Mouse (Mus musculus) c-Kit-positive CD71-negative TER-119-negative erythroid progenitor cells, embryonic 14.5 days (primary cell): Measurements from ENCODE around the gene Cfdp1.

Experiments used
- DNase-seq: peaks from one replicate; pipeline ENCODE4 v3.0.0-alpha.2; 2013; ENCODE audit warnings: low read depth

The Cfdp1 gene

DNA sequence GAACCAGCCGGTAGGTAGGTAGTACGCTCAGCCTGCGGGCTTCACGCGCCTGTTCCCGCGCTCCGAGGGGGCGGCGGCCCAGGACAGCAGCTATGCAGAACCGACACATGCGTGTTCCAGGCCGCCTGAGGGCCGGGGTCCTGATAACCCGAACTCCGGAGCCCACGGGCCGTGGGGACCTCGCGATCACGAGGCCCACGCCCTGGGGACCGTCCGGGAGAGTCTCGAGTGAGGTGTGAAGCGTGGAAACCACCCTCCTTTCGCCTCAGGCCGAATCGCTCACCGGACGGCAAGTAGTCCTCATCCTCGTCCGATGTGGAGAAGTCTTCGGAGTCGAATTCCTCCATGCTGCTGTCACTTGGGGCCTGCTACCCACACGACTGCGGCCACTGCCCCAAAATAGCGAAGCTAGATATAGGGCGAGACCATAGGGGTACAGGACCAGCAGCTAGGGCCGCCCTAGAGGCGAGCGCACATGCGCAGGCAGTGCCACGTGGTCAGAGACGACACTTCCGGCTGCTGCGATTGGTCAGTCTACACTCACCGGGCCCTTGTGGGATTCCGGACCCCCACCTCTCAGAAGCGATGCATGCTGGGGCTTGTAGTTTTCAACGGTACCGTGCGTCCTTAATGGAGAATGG is at the start of gene Cfdp1:
TSS of gene Cfdp1 (minus strand) at position 431 of the 641 bp plus-strand sequence.
- DNase-seq: peak; percentile 94

DNA sequence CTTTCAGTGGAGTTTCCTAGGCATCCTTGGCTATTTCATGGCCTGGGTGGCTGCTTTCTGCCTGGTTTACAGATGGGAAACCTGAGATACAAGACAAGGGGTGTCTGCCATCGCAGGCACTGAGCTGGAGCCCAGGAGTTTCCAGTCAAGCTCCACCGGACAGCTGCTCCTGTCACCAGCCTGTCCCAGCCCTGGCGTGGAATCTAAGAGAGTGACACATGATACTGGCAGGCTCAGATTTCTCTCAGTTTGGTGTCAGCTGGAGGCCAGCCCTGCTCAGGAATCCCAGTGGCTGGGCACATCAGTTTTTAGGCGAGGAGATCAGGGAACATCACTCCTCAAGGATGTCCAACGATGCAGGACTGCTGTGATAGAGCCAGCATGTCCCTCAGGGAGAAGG is 48.0 kb upstream of the Cfdp1 start:
- no peak for DNase-seq

- DNase-seq: no peak
Observed at GRCm38 (mm10) chr8:111898586-111898985, 44.5 kb upstream of the Cfdp1 start.

- no peak for DNase-seq
Observed at GRCm38 (mm10) chr8:111894955-111895354, 40.9 kb upstream of the Cfdp1 start.

GRCm38 (mm10) chr8:111892615-111893014 is 38.5 kb upstream of the Cfdp1 start:
- no peak for DNase-seq

DNA sequence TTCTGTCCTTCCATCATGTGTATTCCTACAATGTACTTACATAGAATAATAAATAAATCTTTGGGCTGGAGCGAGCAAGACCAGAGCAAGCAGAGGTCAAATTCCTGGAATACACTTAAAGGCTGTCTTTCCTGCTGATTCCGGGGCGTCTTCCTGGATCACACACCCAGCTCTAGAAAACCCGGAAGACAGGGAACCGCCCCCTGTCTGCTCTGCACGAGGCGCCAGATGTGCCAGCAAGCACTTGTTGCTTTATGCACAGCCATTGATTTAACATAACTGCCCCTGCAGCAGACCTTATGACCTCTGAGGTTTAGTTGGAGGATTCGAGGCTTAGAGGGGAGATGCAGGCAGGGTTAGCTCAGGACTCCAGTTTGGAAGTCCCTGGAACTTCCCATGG is 37.9 kb upstream of the Cfdp1 start:
- DNase-seq: no peak

- DNase-seq: no peak
Observed at GRCm38 (mm10) chr8:111890911-111891303, 36.8 kb upstream of the Cfdp1 start.

DNA sequence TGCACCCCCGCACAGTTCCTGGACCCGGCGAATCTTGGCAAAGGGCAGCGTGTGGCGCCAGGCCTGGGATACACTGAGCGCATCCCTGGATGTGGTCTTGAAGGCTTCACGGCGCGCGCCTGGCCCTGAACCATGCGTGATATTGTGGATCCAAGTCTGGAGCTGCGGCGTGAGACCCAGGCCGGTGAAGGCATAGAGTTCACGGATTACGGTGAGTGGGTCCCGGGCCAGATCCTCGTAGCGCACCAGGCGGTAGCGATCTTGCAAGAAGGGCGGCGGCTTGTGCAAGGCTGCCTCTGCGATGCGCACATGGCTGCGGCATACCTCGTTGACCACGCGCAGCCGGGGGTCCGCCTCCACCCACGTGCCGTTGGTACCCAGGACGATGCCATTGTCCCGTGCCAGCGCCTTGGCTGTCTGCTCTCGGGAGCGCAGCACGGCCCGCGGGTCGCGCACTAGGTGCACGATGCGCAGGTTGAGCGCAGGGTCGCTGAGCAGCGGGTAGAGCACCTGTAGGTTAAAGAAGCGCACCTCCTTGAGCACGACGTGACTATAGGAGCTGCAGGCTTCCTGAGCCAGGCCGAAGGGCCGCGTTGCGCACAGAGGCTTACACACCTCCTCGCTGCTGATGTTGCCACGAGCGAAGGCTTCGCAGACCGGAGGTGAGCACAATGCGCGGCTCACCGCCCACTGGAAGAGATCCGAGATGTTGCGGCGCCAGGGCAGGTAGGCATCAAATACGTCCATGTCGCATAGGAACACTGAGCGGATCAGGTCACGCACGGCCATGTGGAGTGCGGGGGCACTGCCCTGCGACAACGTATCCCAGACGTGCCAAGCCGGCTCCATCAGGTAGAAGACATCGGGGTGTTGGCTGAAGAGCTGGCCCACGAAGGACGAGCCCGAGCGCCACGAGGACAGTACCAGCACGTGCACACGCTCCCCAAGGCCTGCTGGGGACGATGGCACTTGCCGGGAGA is 36.1 kb upstream of the Cfdp1 start:
- DNase-seq: no peak

- no peak for DNase-seq
Observed at GRCm38 (mm10) chr8:111888091-111888650, 34.1 kb upstream of the Cfdp1 start.

- no peak for DNase-seq
Observed at GRCm38 (mm10) chr8:111887479-111887878, 33.4 kb upstream of the Cfdp1 start.

- no peak for DNase-seq
Observed at GRCm38 (mm10) chr8:111883615-111884014, 29.5 kb upstream of the Cfdp1 start.

DNA sequence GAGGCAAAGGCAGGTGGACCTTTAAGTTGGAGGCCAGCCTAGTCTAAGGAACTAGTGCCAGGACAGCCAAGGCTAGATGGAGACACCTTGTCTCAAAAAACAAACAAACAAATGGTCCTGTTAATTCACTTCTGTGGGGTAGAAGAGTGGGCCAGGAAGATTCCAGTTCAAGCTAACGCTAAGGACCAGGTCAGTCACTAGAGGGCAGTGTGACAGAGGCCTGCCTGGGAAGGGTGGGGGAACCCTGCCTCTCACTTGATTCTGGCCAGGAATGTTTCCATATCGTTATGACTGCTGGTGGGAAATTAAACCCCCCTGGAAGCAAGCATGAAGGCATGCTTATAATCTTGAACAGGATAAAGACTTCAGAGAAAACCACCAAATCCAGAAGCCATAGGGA is 27.5 kb upstream of the Cfdp1 start:
- peak; percentile 19 for DNase-seq

DNA sequence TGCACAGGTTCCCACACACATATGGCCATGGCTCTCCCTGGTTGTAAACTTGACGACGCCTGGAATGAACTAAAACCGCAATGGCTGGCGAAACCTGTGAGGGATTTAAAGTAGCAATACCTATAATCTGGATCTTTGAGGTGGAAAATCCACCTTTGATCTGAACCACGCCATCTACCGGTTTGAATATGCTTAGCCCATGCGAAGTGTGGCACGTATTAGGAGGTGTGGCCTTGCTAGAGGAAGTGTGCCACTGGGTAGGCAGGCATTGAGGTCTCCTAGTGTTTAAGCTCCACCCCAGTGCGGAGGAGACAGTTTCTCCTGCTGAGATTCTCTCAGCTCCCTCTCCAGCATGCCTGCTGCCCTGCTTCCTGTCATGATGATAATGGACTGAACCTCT is 23.6 kb upstream of the Cfdp1 start:
- DNase-seq: no peak

GRCm38 (mm10) chr8:111876355-111876948 is 22.4 kb upstream of the Cfdp1 start, which contains the start of gene Tmem170:
Tmem170 (minus strand) TSS chr8:111876750.
- peak; percentile 99 for DNase-seq

DNA sequence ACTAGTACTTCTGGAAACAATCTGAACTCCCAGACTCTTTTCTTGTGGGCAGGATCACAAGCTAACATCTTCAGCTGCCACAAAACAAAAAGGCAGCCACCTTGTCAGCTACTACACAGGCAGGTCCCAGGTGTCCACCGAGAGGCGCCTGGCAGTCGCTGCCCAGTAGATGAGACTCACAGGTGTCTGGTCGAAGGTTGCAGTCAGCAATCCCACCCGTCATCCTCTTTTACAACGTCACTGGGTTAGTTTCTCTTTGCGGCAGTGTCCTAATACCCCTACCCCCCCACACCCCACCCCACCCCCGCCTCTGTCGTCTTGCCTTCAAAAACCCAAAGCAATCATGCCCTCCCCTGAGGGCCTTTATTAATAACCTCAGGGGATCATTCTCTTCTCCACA is 21.7 kb upstream of the Cfdp1 start:
- no peak for DNase-seq

- DNase-seq: no peak
Observed at GRCm38 (mm10) chr8:111871278-111871677, 17.2 kb upstream of the Cfdp1 start.

GRCm38 (mm10) chr8:111870379-111870778 is 16.3 kb upstream of the Cfdp1 start:
- no peak for DNase-seq

DNA sequence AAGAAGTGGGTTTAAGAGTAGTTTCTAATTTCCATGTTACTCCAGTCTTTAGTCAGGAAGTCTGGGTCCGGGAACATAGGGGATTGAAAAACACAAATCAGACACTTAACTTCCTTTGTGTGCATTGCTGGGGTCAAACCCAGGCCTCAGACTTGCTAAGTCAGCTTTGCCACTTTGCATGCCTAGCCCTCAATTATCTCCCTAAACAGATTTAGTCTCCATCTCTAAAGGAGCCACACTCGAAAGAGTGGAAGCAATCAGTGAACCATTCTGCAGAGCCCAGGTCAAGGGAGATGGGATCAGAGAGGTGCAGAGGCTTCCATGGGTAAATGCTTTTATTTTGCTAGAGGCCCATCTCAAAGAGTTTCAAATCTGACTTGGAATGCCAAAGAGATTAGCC is 14.6 kb upstream of the Cfdp1 start:
- no peak for DNase-seq

GRCm38 (mm10) chr8:111865857-111866256 is 11.8 kb upstream of the Cfdp1 start:
- DNase-seq: no peak

GRCm38 (mm10) chr8:111865130-111865852 is 11.2 kb upstream of the Cfdp1 start:
- no peak for DNase-seq

DNA sequence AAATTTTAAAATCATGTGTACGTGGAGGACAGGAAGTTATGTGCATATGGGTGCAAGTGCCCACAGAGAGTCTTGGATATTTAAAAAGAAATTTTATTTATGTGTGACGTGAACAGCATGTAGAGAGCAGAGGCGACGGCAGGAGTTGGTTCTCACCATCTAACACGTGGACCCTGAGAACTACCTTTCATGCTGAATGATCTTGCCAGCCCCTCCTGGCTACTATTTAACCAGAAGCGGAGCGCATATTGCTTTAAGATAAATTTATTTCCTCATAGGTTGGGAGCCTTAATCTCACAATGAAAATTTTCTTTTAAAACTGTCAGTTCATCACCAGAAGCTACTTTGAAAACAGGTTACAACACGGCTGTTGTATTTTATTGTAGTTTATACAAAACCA is 10.6 kb upstream of the Cfdp1 start:
- DNase-seq: no peak

DNA sequence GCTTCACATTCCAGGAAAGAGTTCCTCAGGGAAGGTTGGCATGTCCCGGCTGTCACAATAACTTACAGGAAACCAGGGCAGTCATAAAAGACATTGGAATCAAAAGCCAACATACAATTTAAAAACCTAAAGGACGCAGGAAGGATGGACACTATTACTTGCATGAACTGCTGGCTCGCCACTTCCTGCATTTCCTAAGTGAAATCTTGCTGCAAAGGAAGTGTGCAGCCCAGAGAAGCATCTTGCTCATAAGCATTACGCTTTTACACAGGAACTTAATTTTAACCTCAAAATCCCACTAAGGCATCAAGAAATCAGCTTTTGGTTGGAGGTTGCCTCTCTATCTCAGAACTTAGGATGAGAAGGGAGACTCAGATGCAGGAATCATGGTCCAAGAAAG is 9.2 kb upstream of the Cfdp1 start:
- no peak for DNase-seq
